Mouse (Mus musculus) neural tube, embryonic 14.5 days (tissue): ENCODE measurements around the gene Pomc. TPM values are rescaled to one million over a fixed set of nuclear protein-coding genes. Genes with fewer than 3 reads are reported as not detected.
"Not testable (repeated sequence)": the region's sequence is repeated elsewhere in the genome, so short reads cannot be mapped to it uniquely, and the experiment has no call there.

ENCODE experiments used
- ATAC-seq: fragments of 200-750 bp; cut with Nextera tagmentation; 2 replicates; pipeline ENCODE4 v1.8.0; 2017; ENCODE audit warnings: low read depth, mild to moderate bottlenecking, moderate TSS enrichment, moderate library complexity
- H3K27ac ChIP-seq: fragments of 300-500 bp; sonication (generic); 2 replicates; pipeline ENCODE4 v1.5.1; 2014; ENCODE audit warnings: low read depth, mild to moderate bottlenecking, control low read depth, low read length, moderate library complexity, mixed read lengths
- H3K27me3 ChIP-seq: fragments of 300-500 bp; sonication (generic); 2 replicates; pipeline ENCODE4 v1.6.1; 2014; ENCODE audit warnings: low read length; ENCODE audit not compliant: control insufficient read depth, insufficient read depth
- H3K36me3 ChIP-seq: fragments of 300-500 bp; sonication (generic); 2 replicates; pipeline ENCODE4 v1.6.1; 2014; ENCODE audit warnings: low read length, mixed read lengths; ENCODE audit not compliant: control insufficient read depth, insufficient read depth
- H3K4me1 ChIP-seq: fragments of 300-500 bp; sonication (generic); 2 replicates; pipeline ENCODE4 v1.6.1; 2014; ENCODE audit warnings: low read length; ENCODE audit not compliant: control insufficient read depth, insufficient read depth
- H3K4me2 ChIP-seq: fragments of 300-500 bp; sonication (generic); 2 replicates; pipeline ENCODE4 v1.6.1; 2014; ENCODE audit warnings: mild to moderate bottlenecking, low read depth, low read length, control low read depth
- H3K4me3 ChIP-seq: fragments of 300-500 bp; sonication (generic); 2 replicates; pipeline ENCODE4 v1.5.1; 2014; ENCODE audit warnings: low read depth, low read length, control low read depth, mixed read lengths
- H3K9ac ChIP-seq: fragments of 300-500 bp; sonication (generic); replicated peaks from 2 replicates; pipeline ENCODE4 v1.6.1; 2014; ENCODE audit warnings: low read depth, mild to moderate bottlenecking, control low read depth, low read length, mixed read lengths
- H3K9me3 ChIP-seq: fragments of 300-500 bp; sonication (generic); 2 replicates; pipeline ENCODE4 v1.6.1; 2016; ENCODE audit warnings: low read length; ENCODE audit not compliant: control insufficient read depth
- WGBS: fragments of 180-500 bp; shearing (Covaris S2); extraction: QIAGEN DNeasy Blood & Tissue Kit; methylation state at CpG from one replicate; pipeline ENCODE4 v1.1.7; 2014; 5-methylcytosine and 5-hydroxymethylcytosine counted together
- polyA plus RNA-seq: library from polyadenylated mRNA; unstranded; fragments of >200 nt; fragmentation: Nextera tagmentation; extraction: Ambion mirVana; gene quantifications from 2 replicates; pipeline ENCODE4 v1.2.1, GENCODE M21; 2014

Pomc gene
- polyA plus RNA-seq, 1 experiment from 2014 or later = 4.8 TPM

- Histone ChIP-seq H3K4me2 (no peak overlapping the region), H3K27ac (no peak overlapping the region), H3K4me3 (no peak overlapping the region), H3K36me3 (no peaks in the 10 kb centered on the region), H3K9ac (no peak overlapping the region), H3K27me3 (peaks cover 4% of the 10 kb centered on the region; the same call in 1 of the 2 replicates), H3K9me3 (no peaks in the 10 kb centered on the region), H3K4me1 (peaks cover 6% of the 10 kb centered on the region; the same call in 1 of the 2 replicates)
- ATAC-seq = no peak
- WGBS = 20% methylated on average over 3 of the region's 3 CpGs
Observed at GRCm38 (mm10) chr12:3956351-3956750, 1.6 kb downstream of the Pomc start.

DNA sequence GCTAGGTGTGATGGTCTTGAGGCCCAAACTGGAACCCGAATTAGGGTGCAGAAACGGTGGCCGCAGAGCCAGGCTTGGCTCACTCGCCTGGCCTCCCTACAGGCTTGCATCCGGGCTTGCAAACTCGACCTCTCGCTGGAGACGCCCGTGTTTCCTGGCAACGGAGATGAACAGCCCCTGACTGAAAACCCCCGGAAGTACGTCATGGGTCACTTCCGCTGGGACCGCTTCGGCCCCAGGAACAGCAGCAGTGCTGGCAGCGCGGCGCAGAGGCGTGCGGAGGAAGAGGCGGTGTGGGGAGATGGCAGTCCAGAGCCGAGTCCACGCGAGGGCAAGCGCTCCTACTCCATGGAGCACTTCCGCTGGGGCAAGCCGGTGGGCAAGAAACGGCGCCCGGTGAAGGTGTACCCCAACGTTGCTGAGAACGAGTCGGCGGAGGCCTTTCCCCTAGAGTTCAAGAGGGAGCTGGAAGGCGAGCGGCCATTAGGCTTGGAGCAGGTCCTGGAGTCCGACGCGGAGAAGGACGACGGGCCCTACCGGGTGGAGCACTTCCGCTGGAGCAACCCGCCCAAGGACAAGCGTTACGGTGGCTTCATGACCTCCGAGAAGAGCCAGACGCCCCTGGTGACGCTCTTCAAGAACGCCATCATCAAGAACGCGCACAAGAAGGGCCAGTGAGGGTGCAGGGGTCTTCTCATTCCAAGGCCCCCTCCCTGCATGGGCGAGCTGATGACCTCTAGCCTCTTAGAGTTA, 5.2 kb downstream of the Pomc start:
- WGBS = 2% methylated on average over 53 of the region's 53 CpGs
- H3K4me2 ChIP-seq = peak overlapping the region; percentile 70
- H3K36me3 ChIP-seq = 0 out of 2 replicates have a peak, but pooled peaks cover 3% of the 10 kb centered on the region
- peak overlapping the region; percentile 97 for H3K27ac ChIP-seq
- peak; percentile 98 for ATAC-seq
- H3K4me1 ChIP-seq = peaks cover 6% of the 10 kb centered on the region; the same call in 1 of the 2 replicates
- H3K4me3 ChIP-seq = peak overlapping the region; percentile 48
- H3K9ac ChIP-seq = peak overlapping the region; percentile 78
- no peaks in the 10 kb centered on the region for H3K9me3 ChIP-seq
- no peaks in the 10 kb centered on the region for H3K27me3 ChIP-seq

- 57% methylated on average over 4 of the region's 4 CpGs for WGBS
- Histone ChIP-seq H3K4me3 (peak overlapping the region; percentile 48), H3K9me3 (no peaks in the 10 kb centered on the region), H3K27me3 (no peaks in the 10 kb centered on the region), H3K4me1 (peaks cover 6% of the 10 kb centered on the region; the same call in 1 of the 2 replicates), H3K27ac (peak overlapping the region; percentile 97), H3K4me2 (peak overlapping the region; percentile 70), H3K9ac (peak overlapping the region; percentile 78), H3K36me3 (peaks cover 7% of the 10 kb centered on the region; the same call in 1 of the 2 replicates)
- ATAC-seq = no peak
Observed at GRCm38 (mm10) chr12:3960553-3960952, 5.8 kb downstream of the Pomc start.

DNA sequence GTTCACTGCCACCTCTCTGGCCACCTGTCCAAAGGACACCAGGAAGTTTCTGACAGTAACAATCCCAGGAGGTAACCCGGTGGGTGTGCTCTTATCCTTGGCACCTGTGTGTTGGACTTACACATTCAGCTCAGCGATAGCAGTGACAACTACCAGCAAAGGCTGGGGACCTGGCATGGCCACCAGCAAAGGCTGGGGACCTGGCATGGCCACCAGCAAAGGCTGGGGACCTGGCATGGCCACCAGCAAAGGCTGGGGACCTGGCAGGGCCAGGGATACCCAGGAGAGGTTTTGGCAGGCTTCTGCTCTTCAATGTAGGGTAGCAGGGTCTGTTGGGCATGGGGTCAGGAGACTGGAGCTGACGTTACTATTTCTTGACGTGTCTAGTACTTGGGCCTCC, 12.4 kb downstream of the Pomc start:
- H3K27me3 ChIP-seq = no peaks in the 10 kb centered on the region
- no peak overlapping the region for H3K9ac ChIP-seq
- no peak overlapping the region for H3K4me3 ChIP-seq
- no peaks in the 10 kb centered on the region for H3K9me3 ChIP-seq
- H3K36me3 ChIP-seq = peaks cover 51% of the 10 kb centered on the region
- no peak overlapping the region for H3K4me2 ChIP-seq
- WGBS = 95% methylated on average over 4 of the region's 4 CpGs
- no peak for ATAC-seq
- H3K27ac ChIP-seq = no peak overlapping the region
- H3K4me1 ChIP-seq = no peaks in the 10 kb centered on the region

DNA sequence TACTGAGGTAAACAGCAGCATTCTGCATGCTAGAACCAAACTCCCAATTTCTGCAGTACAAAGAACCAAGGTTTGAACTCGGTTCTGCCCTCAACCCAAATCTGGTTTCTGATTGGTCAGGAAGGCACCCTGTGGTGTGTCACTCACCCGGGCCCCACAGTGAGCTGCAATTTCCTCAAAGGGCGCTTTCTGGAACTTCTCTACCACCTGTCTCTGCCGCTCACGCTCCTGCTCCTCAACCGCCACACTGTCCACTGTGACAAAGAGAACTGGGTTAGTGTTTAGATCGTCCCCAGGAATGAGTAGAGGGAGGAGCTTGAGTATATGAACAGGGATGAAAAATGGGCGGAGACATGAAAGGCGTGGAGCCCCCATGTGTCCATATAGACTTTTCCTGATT, 13.6 kb downstream of the Pomc start:
- ATAC-seq = no peak
- WGBS = 57% methylated on average over 9 of the region's 9 CpGs
- Histone ChIP-seq H3K4me2 (no peak overlapping the region), H3K9me3 (no peaks in the 10 kb centered on the region), H3K4me1 (no peaks in the 10 kb centered on the region), H3K36me3 (peaks cover 52% of the 10 kb centered on the region), H3K4me3 (no peak overlapping the region), H3K27me3 (no peaks in the 10 kb centered on the region), H3K9ac (no peak overlapping the region), H3K27ac (no peak overlapping the region)

DNA sequence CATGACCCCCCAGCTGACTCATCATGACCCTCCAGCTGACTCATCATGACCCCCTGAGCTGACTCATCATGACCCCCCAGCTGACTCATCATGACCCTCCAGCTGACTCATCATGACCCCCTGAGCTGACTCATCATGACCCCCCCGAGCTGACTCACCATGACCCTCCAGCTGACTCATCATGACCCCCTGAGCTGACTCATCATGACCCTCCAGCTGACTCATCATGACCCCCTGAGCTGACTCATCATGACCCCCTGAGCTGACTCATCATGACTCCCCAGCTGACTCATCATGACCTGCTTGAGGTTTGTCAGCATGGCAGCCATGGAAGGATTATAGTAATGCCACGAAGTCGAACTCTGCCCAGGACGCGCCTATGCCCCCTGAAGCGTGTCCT, 18.4 kb downstream of the Pomc start:
- peaks cover 62% of the 10 kb centered on the region for H3K36me3 ChIP-seq
- WGBS = 99% methylated on average over 6 of the region's 6 CpGs
- not testable (repeated sequence) for H3K4me3 ChIP-seq, H3K4me2 ChIP-seq, ATAC-seq, H3K27ac ChIP-seq, H3K4me1 ChIP-seq, H3K9ac ChIP-seq, H3K9me3 ChIP-seq, H3K27me3 ChIP-seq

GRCm38 (mm10) chr12:3980991-3981349, 26.2 kb downstream of the Pomc start:
- Histone ChIP-seq H3K27ac (no peak overlapping the region), H3K9ac (no peak overlapping the region), H3K9me3 (no peaks in the 10 kb centered on the region), H3K36me3 (peaks cover 24% of the 10 kb centered on the region), H3K4me3 (no peak overlapping the region), H3K27me3 (no peaks in the 10 kb centered on the region), H3K4me2 (peak overlapping the region; percentile 62), H3K4me1 (peaks cover 9% of the 10 kb centered on the region; the same call in 1 of the 2 replicates)
- peak; percentile 12; the same call in 1 of the 2 replicates for ATAC-seq
- WGBS = 29% methylated on average over 1 of the region's 1 CpGs

DNA sequence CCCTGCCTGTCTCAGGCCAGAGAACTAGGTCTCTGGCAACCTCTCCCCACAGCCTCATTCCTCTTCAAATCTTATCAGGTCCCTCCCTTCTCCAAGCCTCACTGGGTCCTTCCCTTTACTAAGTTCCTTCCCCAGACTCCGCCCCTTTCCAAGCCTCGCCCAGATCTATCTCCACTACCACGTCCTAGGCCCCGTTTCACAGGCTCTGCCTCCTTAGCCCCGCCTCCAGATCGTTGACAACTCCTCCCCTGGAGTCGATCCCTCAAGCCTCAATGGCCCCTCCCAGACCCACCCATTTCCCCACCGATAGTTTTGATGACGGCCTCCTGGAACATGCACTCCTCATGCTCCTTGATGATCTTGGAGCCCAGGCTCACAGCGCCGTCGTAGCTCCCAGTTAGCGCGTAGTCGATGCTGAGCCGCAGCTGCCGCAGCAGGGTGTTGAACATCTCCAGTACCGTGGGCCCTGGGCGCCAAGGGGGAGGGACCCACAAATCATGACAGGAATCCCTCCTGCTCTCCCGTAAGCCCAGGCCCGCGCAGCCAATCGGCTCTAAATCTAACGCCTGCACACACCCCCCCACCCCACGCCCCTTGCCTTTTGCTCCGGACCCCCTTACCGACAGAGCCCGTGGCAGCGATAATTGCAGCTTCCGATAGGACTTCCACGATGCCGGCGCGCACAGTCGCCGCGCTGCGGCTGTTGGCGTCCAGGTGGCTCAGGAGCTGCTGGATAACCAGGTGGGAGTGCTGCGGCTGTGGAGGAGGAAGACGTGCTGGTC, 26.8 kb downstream of the Pomc start:
- H3K4me2 ChIP-seq = peak overlapping the region; percentile 62
- peak; percentile 90 for ATAC-seq
- 0 out of 2 replicates have a peak overlapping the region, but pooled peaks have one; percentile 22 for H3K27ac ChIP-seq
- peak overlapping the region; percentile 29 for H3K4me3 ChIP-seq
- H3K9ac ChIP-seq = peak overlapping the region; percentile 50
- H3K9me3 ChIP-seq = no peaks in the 10 kb centered on the region
- peaks cover 23% of the 10 kb centered on the region for H3K36me3 ChIP-seq
- H3K4me1 ChIP-seq = peaks cover 9% of the 10 kb centered on the region; the same call in 1 of the 2 replicates
- H3K27me3 ChIP-seq = no peaks in the 10 kb centered on the region
- under 1% methylated on average over 41 of the region's 41 CpGs for WGBS

DNA sequence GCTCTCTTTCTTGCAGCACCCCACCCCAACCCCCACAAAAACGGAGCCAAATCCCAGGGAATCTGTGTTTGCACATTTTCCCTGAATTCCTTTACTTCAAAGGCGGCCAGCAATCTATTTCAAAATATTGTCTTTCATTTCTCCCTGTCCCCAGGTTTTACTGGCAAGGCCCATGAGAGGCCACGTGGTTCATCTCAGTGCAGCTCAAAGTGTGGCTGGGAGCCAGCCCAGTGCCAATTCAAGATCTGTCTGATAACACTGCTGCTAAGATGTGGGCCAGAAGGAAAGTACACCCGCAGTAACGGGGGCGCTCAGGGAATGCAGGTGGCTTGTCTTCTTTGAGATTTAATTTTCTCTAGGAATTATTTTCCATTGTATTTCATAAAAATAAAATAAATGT, 27.5 kb downstream of the Pomc start:
- H3K36me3 ChIP-seq = peaks cover 16% of the 10 kb centered on the region
- 25% methylated on average over 6 of the region's 6 CpGs for WGBS
- H3K9ac ChIP-seq = peak overlapping the region; percentile 50
- H3K4me3 ChIP-seq = peak overlapping the region; percentile 29
- ATAC-seq = no peak
- H3K4me1 ChIP-seq = peaks cover 9% of the 10 kb centered on the region; the same call in 1 of the 2 replicates
- H3K9me3 ChIP-seq = no peaks in the 10 kb centered on the region
- peak overlapping the region; percentile 62 for H3K4me2 ChIP-seq
- H3K27me3 ChIP-seq = no peaks in the 10 kb centered on the region
- H3K27ac ChIP-seq = 0 out of 2 replicates have a peak overlapping the region, but pooled peaks have one; percentile 22
